Mouse (Mus musculus) hematopoietic stem cell, adult 5-6 weeks (primary cell): ENCODE data around the gene Ccr6. TPM values are rescaled to one million over a fixed set of nuclear protein-coding genes. Genes with fewer than 3 reads are reported as not detected.
A peak's percentile ranks its signal among the peaks of the same experiment; 100 is the strongest.

ENCODE experiments used
- ATAC-seq, 2 experiments: fragments of 125-278 bp in 1 of 2; replicated peaks in 1 of 2; 2 replicates each; pipeline ENCODE4 v1.8.0; 2016 to 2017; ENCODE audit warnings: inconsistent platforms in 2 of 2, mild to moderate bottlenecking in 2 of 2, moderate number of reproducible peaks in 2 of 2, low read depth in 1 of 2, moderate TSS enrichment in 1 of 2; ENCODE audit not compliant: low FRiP score in 2 of 2, poor library complexity in 2 of 2, severe bottlenecking in 2 of 2, insufficient read depth in 1 of 2, low TSS enrichment in 1 of 2
- total RNA-seq: library from RNA; stranded (forward); fragments of 172-1452, 232-1000 nt; gene quantifications from 2 replicates; pipeline ENCODE4 v1.2.3, GENCODE M21; 2017

Gene Ccr6
- total RNA-seq, 1 experiment from 2014 or later: not detected

DNA sequence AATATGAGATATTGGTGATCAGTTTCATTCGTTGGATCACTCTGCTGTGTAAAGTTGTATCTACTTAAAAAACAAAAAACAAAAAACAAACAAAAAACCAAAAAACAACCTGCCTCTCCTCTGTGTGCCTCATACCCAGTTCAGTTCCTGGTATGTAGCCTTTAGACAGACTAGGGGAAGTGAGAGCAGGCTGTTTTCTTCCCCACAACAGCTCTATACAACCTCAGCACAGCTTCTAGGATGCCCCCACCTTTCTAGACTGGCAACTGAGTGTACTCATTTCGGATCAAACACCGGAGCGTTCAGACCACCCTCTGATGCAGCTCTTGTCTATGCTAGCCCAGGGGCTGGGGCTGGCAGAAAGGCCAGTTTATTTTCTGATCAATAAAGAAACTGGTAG, 10.1 kb upstream of the Ccr6 start:
- no peak for ATAC-seq

DNA sequence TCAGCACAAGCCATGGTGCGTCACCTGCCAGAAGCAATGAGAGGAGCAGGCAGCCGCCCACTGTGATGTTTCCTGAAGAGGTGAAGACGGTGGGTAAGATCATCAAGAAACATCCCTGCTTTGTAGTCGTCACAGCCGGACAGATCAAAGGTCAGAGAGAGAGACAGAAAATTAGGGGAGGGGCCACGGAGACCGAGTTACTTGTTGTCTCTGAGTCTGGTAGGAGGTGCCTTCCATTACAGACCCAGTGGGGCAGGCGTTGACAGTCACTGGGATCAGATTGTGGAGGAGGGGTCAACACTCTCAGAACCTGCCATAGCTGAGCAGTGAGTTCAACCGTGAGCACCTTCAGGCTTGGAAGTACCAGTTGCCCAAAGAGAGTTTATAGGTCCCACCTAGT, 7.2 kb upstream of the Ccr6 start:
- no peak for ATAC-seq

DNA sequence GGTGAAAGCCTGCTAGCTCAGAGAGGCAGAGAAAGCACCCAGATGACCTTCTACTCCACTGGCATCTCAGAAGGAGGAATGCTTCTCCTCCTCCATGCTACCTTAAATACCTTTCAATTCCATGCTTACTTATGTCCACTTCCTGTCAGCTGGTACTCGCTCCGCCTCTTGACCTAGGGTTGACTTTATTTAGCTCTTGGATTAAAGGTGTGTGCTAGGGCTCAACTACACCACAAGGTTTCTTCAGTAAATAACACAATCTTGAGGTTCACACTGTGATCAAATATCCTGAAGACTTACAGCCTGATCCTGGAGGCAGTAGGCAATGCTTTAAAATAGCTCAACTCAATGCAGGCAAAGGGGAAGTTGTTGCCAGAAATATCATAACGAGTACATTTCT, 6.2 kb upstream of the Ccr6 start:
- ATAC-seq: no peak

DNA sequence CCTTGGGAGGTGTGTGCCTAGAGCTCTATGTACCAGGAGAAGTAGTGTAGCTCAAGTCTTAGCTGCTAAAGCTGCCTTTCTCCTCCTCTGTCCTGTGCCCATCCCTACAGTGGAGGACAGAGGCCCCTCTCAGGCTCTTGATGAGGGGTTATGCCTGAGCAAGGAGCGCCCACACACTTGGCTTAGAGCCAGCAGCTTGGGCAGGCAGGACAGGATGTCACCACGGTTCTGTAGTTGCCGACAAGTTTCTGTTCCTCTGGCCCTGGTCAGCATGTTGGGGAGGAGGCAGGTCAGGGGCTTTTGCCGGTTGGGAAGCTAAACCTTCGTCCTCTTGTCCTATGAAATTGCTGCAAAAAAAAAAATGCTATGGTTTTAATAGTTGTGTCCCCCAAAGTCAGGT, 3.8 kb upstream of the Ccr6 start:
- ATAC-seq: peak; percentile 36 to 58; a peak in 2 of 4 replicates

DNA sequence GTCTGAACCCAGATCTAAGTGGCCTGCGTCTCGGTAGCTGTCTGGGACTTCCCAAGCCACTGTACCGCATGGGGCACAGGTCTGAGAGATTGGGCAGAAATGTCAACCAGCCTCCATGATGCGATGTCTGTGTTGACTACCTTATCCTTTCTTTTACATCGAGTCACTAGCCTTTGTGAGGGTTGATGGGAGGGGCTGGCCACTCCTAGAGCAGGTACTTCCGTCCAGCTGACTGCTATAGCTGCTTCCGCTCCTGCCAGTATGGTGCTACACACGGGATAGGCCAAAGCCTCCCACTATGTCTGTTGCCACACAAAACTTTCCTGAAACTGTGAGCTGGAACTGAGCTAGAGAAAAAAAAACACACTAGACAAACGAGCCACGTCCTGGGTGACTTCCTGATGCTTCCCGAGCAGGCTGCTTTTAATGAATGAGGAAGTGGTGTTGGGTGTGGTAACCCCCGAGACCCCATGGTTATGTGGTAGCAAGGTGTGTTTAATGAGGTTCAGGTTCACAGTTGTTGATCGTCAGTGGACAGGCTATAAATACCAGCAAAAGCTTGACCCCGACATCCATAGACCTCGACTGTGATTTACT, 2.1 kb upstream of the Ccr6 start:
- 0 out of 4 replicates have a peak, but pooled peaks of 1 of the 2 experiments have one; percentile 30 for ATAC-seq

DNA sequence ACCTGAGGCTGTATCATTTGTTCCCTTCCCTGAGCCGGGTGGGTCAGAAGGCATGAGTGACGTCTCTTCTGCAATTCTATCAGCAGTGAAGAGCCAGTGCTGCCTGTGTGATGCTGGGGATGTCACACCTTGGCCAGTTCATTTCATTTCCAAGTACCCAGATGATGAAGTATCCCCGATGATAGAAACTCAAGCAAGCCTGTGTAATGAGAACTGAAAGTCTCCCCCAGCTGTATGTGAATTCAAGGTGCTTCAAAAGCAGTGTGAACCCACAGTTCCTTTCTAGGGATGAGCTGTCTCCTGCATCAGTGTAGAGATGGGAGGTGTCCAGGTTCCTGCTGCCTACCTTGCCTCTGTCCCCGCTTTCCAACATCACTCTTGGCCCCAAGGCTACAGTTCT, 1.3 kb upstream of the Ccr6 start:
- no peak for ATAC-seq

DNA sequence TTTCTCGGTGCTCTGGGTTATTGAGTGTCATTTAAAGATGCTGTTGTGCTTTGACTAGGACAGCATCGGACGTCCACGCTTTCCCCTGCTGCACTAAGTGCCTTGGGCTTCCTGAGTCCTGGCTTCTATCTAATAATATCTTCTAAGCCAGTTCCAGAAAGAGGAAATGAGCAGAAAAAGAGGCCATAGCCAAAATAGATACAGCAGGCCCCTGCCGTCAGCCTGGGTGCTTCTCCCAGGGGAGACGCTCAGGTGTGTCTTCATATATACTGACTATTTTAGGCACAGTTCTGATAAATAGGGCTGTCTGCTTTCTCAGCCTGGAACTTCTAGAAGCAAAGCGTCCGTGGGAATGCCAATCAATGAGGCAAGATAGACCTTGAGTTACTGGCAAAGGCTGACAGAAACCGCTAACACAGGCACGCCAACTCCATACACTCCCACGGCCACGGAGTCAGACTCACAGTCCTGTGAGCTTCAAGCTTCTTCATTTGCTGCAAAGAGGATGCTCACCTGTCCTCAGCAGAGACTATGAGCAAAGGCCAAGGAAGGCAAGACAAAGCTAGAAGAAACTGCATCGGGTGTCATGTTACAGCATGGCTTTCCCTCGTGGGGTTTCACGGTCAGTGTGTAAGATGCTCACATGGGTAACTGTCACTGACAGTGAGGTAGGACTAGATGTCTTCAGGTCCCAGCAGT, 2.3 kb downstream of the Ccr6 start:
- no peak for ATAC-seq

DNA sequence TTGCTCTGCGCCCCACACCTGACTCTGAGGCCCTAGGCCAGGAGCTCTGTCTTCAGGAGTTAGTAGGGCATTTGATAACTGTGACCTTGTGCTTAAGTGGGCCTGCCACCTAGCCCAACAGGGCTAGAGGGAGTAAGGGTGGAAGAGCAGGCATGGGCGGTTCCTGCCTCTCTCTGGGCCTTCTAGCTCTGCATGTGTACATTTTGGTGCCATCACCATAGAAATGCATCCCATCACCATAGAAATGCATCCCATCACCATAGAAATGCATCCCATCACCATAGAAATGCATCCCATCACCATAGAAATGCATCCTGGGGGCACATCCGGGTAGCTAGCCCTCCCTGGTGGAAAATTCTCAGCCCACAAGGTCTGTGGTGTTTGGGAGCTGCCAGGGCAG, 3.7 kb downstream of the Ccr6 start:
- ATAC-seq: no peak

DNA sequence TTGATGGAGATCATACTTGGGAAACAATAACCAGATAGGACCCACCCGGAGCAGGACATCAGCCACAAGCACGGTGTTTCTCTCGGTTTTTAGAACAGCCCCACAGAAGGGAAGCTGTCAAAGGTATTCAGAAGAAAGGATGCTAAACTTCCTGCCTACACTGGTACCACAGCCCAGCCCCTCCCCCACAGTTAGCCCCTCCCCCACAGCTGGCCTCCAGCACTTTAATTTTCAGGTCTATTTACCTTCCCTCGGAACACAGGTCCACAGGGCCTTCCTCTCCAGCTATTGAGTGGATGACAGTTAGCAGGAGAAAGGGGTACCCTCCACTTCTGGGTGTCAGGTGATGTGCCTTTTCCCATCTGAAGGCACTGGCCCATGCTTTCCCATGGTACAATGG, 4.7 kb downstream of the Ccr6 start:
- ATAC-seq: no peak

DNA sequence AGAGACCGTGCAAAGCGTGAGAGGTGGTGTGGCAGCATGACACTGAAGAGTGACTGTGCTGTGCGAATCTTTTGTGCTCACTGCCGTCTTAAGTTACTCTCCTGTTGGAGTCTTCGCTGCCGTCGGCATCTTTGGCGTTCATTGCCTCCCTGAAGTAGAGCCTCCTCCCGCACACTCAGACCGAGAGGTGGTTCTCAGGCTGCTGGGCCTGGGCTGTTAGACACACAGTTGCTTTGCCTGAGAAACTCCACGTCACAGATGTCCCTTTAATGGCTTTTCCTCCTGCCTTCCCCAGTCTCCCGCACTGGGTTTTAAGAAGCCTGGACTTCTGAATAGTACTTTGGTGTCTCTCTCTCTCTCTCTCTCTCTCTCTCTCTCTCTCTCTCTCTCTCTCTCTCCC, 5.8 kb downstream of the Ccr6 start:
- ATAC-seq: no peak

DNA sequence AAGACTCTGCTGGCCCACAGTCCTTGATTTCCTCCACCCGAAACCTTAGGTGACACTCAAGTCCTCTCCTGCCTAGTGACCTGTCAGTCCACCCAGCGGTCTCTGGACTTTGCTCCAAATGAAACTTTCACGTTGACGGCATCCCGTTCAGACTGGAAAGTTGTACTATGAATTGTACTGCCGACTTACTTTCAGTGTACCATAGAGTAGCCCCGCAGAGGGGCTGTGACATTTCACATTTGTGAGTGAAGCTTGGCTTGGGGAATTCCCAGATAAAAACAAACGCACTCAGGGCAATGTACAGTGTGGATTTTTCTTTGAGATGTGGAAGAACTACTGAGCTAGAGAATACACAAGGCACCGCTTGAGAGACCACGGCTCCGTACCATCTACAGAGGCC, 6.3 kb downstream of the Ccr6 start:
- no peak for ATAC-seq

DNA sequence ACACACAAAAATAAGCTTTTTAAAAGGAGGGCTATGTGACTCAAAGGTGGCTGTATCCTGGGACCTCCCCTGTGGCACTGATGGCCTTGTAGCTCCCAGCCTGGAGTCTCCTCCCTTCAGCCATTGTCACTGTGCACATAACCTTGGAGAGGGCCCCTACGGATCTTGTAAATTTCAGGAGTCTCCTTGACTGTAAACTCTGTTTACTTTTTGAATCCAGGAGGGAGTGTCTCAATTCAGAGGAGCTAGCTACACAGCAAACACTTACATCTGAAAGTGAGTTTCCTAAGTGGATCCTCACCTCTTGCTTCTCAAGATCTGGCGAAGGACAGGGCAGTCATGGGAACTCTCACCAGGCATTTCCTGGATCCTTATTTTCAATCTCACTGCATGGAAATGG, 8.3 kb downstream of the Ccr6 start:
- ATAC-seq: no peak

DNA sequence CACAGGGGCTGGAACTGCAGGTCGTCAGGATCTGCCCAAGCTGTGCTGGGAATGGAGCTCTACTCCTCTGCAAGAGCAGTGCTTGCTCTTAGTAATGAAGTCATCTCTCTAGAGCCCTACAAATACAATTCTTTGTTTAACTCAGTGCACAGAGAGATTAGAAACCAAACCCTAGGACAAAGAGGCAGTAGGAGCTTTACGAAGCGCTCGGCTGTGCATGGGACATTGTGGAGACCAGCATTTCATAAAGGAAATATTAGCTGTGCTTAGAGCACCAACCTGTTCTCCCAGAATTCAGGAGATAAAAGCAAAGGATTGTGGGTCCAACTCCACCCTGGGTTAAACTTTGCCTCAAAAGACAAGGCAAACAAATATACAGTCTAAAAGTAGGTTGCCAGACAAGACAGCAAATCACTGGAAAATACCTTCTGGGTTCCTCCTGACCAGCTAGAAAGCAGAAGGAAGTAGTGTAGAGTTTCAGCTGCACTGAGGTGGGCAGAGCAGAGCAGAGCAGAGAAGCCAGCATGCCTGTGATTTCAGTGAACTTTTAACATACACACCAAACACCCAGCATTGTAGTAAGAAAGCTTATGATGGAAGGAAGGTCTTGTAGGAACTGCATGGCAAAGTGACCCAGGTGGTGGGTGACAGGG, 10.4 kb downstream of the Ccr6 start:
- peak; percentile 48 to 68 for ATAC-seq

DNA sequence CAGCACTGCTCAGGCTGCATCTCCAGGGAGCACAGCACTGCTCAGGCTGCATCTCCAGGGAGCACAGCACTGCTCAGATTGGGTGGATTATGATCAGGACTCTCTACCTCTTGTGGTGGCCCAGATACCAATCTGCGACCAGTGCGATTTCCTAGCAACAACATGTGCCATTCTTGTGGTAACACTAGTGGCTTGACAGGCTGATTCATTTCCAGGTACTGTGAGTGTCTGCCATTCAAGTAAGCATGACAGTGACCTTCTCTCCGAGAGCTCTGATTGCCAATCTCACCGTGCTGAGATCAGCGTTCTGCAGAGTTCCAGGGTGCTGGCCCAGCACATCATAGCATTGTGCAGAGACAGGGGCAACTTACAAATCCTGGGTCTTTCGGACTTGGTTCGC, 15.9 kb downstream of the Ccr6 start:
- no peak for ATAC-seq

DNA sequence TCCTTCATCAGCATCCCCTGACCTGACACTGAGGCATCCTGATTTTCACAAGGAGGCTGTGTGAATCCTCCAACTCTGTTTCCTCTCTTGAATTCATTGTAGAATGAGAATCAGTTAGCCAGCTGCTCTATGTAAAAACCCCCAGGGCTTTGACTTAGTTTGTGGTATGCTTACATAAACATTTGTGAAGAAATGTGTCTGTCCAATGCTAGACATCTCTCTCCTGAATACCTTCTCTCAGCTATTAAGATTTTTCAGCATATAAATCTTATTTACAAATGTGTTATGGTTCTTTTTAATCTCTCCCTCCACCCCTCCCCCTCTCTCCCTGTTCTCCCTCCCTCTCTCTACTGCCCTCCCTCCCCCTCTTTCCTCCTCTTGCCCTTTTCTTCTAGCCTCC, 18.4 kb downstream of the Ccr6 start:
- ATAC-seq: no peak

DNA sequence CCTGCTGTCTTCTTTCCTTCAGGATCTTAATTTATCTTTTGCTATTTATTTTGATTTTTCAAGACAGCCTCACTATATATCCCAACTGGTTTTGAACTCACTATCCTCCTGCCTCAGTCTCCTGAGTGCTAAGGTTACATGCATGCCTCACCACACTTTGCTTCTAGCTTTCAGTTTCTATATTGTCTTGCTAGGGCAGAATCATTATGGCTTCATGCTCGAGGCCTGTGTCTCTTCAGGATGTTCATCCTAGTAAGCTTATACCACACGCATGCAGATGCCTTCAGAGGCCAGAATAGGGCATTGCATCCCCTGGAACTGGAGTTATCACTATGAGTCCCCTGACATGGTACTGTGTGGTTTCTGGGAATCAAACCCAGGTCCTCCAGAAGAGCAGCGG, 19.1 kb downstream of the Ccr6 start:
- ATAC-seq: no peak

DNA sequence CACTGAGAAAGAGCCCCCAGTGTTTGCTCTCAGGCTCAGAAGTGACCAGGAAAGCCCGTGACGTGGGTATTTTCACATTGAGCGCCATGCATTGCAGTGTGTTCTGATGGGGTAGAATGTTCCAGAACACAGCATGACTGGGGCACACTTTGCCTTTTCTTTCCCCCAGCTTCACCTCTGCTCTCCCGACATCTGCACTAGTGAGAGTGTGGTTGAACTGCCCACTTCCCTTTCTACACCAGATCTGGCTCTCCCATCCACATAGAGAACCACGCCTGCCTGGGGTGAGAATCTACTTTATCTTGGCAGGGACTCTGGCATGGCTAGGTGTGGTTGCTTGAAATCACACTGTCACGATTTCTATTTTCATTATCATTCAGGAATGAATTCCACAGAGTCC, 19.7 kb downstream of the Ccr6 start:
- ATAC-seq: peak; percentile 93

DNA sequence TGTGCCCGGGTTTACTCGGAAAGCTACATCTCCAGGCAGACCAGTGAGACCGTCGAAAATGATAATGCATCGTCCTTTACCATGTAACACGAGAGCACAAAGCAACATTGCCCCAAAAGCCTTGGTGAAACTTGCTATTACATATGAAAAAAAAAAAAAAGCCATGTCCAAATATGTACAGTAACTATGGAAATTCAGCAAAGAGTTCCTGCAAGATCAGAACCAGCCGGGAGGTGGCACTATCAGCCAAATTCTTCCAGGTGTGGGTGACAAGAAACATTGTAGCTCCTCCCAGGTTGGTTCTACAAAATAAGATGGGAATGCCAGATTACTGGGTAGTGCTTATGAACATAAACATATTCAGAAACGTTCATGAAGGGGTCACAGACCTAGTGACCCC, 21.1 kb downstream of the Ccr6 start:
- no peak for ATAC-seq

DNA sequence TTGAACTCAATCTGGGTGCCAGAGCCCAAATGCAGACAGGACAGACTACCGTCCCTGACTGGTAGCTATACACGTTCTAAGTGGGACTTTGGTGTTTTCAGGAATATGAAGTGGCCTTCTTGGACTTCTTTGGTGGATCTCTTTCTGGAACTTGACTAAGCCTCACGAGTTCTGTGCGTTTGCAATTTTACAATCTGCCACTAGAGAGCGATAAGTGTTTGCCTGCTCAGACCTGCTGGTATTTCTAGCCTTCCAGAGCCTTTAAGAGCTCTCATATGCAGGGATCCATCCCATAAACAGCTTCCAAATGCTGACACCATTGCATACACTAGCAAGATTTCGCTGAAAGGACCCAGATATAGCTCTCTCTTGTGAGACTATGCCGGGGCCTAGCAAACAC, 28.8 kb downstream of the Ccr6 start:
- peak in 1 of 2 experiments; percentile 71; a peak in 1 of 4 replicates for ATAC-seq
